Comparison of ENCODE assay signal across 20 mouse cellular contexts in the genomic region with DNA sequence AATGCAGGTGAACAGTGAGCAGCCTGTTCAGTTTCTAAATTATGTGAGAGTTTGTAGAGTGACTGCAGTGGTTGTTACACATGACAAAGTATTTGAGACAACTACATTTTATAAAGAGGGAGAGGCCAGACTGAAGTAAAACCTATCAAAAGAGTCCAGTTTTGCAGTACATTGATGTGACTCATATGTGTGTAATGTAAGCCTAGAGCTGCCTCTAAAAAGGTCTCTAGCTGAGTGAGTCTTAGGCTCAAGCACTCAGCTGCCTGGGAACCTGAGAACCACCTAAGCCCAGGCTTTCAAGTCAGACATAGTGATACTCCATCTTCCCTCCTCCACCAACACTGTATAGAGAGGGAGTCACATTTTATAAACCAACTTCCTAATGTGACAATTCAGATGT. TPM values are rescaled to one million over a fixed set of nuclear protein-coding genes. Genes with fewer than 3 reads are reported as not detected.
DNase-seq lines count a peak whose midpoint lies in the region; ATAC-seq lines count a peak whose summit lies in the region.
"Had no signal": no experiment of that assay in that cellular context is flagged by ENCODE, and none has a peak within 500 bp of the region (broad histone marks: within the 10 kb centered on the region; RNA-seq: fewer than 3 reads in every experiment).

No protein-coding gene starts in this region.

- ATAC-seq in midbrain, embryonic 11.5 days (ENCODE audit: low FRiP score) = no peak
- ATAC-seq in midbrain, embryonic 13.5 days = no peak
- ATAC-seq: forebrain, embryonic 14.5 days; forebrain, embryonic 16.5 days had no signal

- peak; percentile 45 for DNase-seq in midbrain, embryonic 11.5 days (ENCODE audit: low spot score, missing footprints)
- peak; percentile 51 for DNase-seq in NIH3T3 (ENCODE audit: low read depth)
- no peak for DNase-seq in frontal cortex, postnatal 36 days (ENCODE audit: low spot score in 2 of 2)
- no peak for DNase-seq in lung, postnatal 36 days
- DNase-seq: adrenal gland, adult 2 months; adrenal gland, postnatal 10 days; adrenal gland, postnatal 25 days; cerebellum, adult 11 months; cerebellum, adult 2 months; cerebellum, adult 9-10 months; cerebellum, postnatal 10 days; cerebellum, postnatal 25 days had no signal

- H3K4me3 ChIP-seq in midbrain, embryonic 11.5 days (ENCODE audit: low read depth, low read length) = no peak overlapping the region
- H3K4me3 ChIP-seq in midbrain, embryonic 13.5 days (replicated peaks) = no peak overlapping the region
- H3K4me3 ChIP-seq: embryonic facial prominence, embryonic 10.5 days; embryonic facial prominence, embryonic 12.5 days; erythroblast, embryonic 14.5 days; forebrain, embryonic 10.5 days; forebrain, embryonic 12.5 days had no signal

- no peak overlapping the region for H3K9ac ChIP-seq in midbrain, embryonic 11.5 days (ENCODE audit: low read length)
- H3K9ac ChIP-seq in midbrain, embryonic 13.5 days (replicated peaks) = no peak overlapping the region
- H3K9ac ChIP-seq: embryonic facial prominence, embryonic 12.5 days; forebrain, embryonic 12.5 days had no signal

- H3K4me1 ChIP-seq in midbrain, embryonic 11.5 days (ENCODE audit: control insufficient read depth, insufficient read depth, low read length) = no peaks in the 10 kb centered on the region
- H3K4me1 ChIP-seq in midbrain, embryonic 13.5 days (replicated peaks) = no peaks in the 10 kb centered on the region
- H3K4me1 ChIP-seq: embryonic facial prominence, embryonic 10.5 days; embryonic facial prominence, embryonic 12.5 days; forebrain, embryonic 10.5 days; forebrain, embryonic 12.5 days had no signal

- H3K4me2 ChIP-seq in midbrain, embryonic 11.5 days = no peak overlapping the region
- no peak overlapping the region for H3K4me2 ChIP-seq in midbrain, embryonic 13.5 days (replicated peaks)
- H3K4me2 ChIP-seq: embryonic facial prominence, embryonic 12.5 days; forebrain, embryonic 12.5 days had no signal

- H3K9me3 ChIP-seq in midbrain, embryonic 11.5 days (ENCODE audit: control insufficient read depth, low read length) = no peaks in the 10 kb centered on the region
- H3K9me3 ChIP-seq in midbrain, embryonic 13.5 days = no peaks in the 10 kb centered on the region
- H3K9me3 ChIP-seq: embryonic facial prominence, embryonic 10.5 days; embryonic facial prominence, embryonic 12.5 days; forebrain, embryonic 10.5 days; forebrain, embryonic 12.5 days had no signal

- H3K27me3 ChIP-seq in midbrain, embryonic 11.5 days (ENCODE audit: control insufficient read depth, insufficient read depth, low read length) = no peaks in the 10 kb centered on the region
- H3K27me3 ChIP-seq in midbrain, embryonic 13.5 days = no peaks in the 10 kb centered on the region
- H3K27me3 ChIP-seq: embryonic facial prominence, embryonic 12.5 days; forebrain, embryonic 12.5 days had no signal

- no peak overlapping the region for H3K27ac ChIP-seq in midbrain, embryonic 11.5 days (ENCODE audit: low read depth, low read length)
- H3K27ac ChIP-seq in midbrain, embryonic 13.5 days = no peak overlapping the region
- H3K27ac ChIP-seq: embryonic facial prominence, embryonic 10.5 days; embryonic facial prominence, embryonic 12.5 days; forebrain, embryonic 10.5 days; forebrain, embryonic 12.5 days had no signal

- H3K36me3 ChIP-seq in midbrain, embryonic 11.5 days (ENCODE audit: control insufficient read depth, insufficient read depth, low read length) = no peaks in the 10 kb centered on the region
- H3K36me3 ChIP-seq in midbrain, embryonic 13.5 days = peaks cover 37% of the 10 kb centered on the region

RNA-seq across cellular contexts. Expression of a gene that starts 45.5 kb away (rescaled TPM):
- 58.0 and 58.2 TPM in 2 replicates for polyA plus RNA-seq in midbrain, embryonic 11.5 days (2014; fragmentation: Nextera tagmentation; extraction: Ambion mirVana)
- 49.3 and 54.0 TPM in 2 replicates for polyA plus RNA-seq in midbrain, embryonic 13.5 days (2015; fragmentation: Nextera tagmentation; extraction: Ambion mirVana)

RNA-seq across cellular contexts. Expression of a gene that starts 49.0 kb away (rescaled TPM):
- polyA plus RNA-seq in midbrain, embryonic 11.5 days (2014; fragmentation: Nextera tagmentation; extraction: Ambion mirVana) = 104 and 109 TPM in 2 replicates
- polyA plus RNA-seq in midbrain, embryonic 13.5 days (2015; fragmentation: Nextera tagmentation; extraction: Ambion mirVana) = 217 and 238 TPM in 2 replicates

Comparison
In these comparisons a context has a peak if more than half of its experiments do, and no peak if none do; other contexts are left out.
1. DNase-seq: peak in midbrain, embryonic 11.5 days (single experiment) and NIH3T3 (single experiment); none in frontal cortex, postnatal 36 days (0 of 2) and lung, postnatal 36 days (single experiment).